Mouse (Mus musculus) midbrain, embryonic 14.5 days (tissue): ENCODE data around the gene 4833439L19Rik. TPM values are rescaled to one million over a fixed set of nuclear protein-coding genes. Genes with fewer than 3 reads are reported as not detected.
"Not testable (repeated sequence)": the region's sequence is repeated elsewhere in the genome, so short reads cannot be mapped to it uniquely, and the experiment has no call there.

ENCODE experiments used
- ATAC-seq: fragments of 200-750 bp; cut with Nextera tagmentation; 2 replicates; pipeline ENCODE4 v1.8.0; 2017; ENCODE audit warnings: moderate number of reproducible peaks, moderate library complexity; ENCODE audit not compliant: low FRiP score, low TSS enrichment
- DNase-seq: peaks from one replicate; pipeline ENCODE4 v3.0.0-alpha.2; 2015
- H3K27ac ChIP-seq: fragments of 300-500 bp; sonication (generic); replicated peaks from 2 replicates; pipeline ENCODE4 v1.5.1; 2014; ENCODE audit warnings: mild to moderate bottlenecking, low read depth, low read length, moderate library complexity
- H3K27me3 ChIP-seq: fragments of 300-500 bp; sonication (generic); 2 replicates; pipeline ENCODE4 v1.6.1; 2014; ENCODE audit warnings: low read length, control low read depth, mixed read lengths; ENCODE audit not compliant: control insufficient read depth, insufficient read depth
- H3K36me3 ChIP-seq: fragments of 300-500 bp; sonication (generic); 2 replicates; pipeline ENCODE4 v1.6.1; 2014; ENCODE audit warnings: low read length, control low read depth; ENCODE audit not compliant: control insufficient read depth, insufficient read depth
- H3K4me1 ChIP-seq: fragments of 300-500 bp; sonication (generic); 2 replicates; pipeline ENCODE4 v1.6.1; 2014; ENCODE audit warnings: mild to moderate bottlenecking, antibody characterized with exemption, low read length, control low read depth; ENCODE audit not compliant: control insufficient read depth, insufficient read depth
- H3K4me2 ChIP-seq: fragments of 300-500 bp; sonication (generic); 2 replicates; pipeline ENCODE4 v1.6.1; 2014; ENCODE audit warnings: mild to moderate bottlenecking, low read length, moderate library complexity
- H3K4me3 ChIP-seq: fragments of 300-500 bp; sonication (generic); replicated peaks from 2 replicates; pipeline ENCODE4 v1.5.1; 2014; ENCODE audit warnings: low read depth, low read length
- H3K9ac ChIP-seq: fragments of 300-500 bp; sonication (generic); replicated peaks from 2 replicates; pipeline ENCODE4 v1.6.1; 2014; ENCODE audit warnings: mild to moderate bottlenecking, low read length, moderate library complexity
- H3K9me3 ChIP-seq: fragments of 300-500 bp; sonication (generic); 2 replicates; pipeline ENCODE4 v1.6.1; 2016; ENCODE audit warnings: low read length, control low read depth, mixed read lengths; ENCODE audit not compliant: control insufficient read depth
- WGBS: fragments of 180-500 bp; shearing (Covaris S2); extraction: QIAGEN DNeasy Blood & Tissue Kit; methylation state at CpG from one replicate; pipeline ENCODE4 v1.1.7; 2014; 5-methylcytosine and 5-hydroxymethylcytosine counted together
- polyA plus RNA-seq: library from polyadenylated mRNA; unstranded; fragments of >200 nt; fragmentation: Nextera tagmentation; extraction: Ambion mirVana; gene quantifications from 2 replicates; pipeline ENCODE4 v1.2.1, GENCODE M21; 2014

4833439L19Rik gene
- 240 and 277 TPM in 2 replicates for polyA plus RNA-seq

DNA sequence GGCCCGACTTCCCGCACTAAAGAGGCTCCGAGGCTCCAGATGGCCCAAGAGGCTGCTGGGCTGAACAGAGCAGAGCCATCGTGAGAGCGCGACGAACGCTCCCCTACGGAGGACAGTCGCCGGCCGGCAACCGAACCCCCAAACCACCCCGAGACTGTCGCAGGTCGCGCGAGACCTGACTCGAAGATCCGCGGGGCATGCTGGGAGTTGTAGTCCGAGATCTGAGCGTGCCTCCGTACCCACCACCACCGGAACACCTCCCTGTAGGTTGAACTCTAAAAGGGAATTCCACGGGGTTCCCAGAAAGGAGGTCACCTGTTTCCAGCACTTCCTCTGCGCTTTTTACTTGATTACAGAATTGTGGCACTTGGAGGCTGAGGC, at the start of gene 4833439L19Rik:
4833439L19Rik (minus strand) TSS at position 235 of the 381 bp plus-strand sequence.
- peak; percentile 99 for DNase-seq
- Histone ChIP-seq H3K4me3 (peak within 1 kb of the TSS; percentile 95), H3K27ac (peak within 1 kb of the TSS; percentile 86), H3K9ac (peak within 1 kb of the TSS; percentile 98), H3K9me3 (no peaks in the 10 kb centered on the region), H3K4me1 (0 out of 2 replicates have a peak, but pooled peaks cover 8% of the 10 kb centered on the region), H3K36me3 (peaks cover 29% of the 10 kb centered on the region), H3K4me2 (peak within 1 kb of the TSS; percentile 88), H3K27me3 (no peaks in the 10 kb centered on the region)
- peak; percentile 97 for ATAC-seq
- WGBS, result under 1% methylated on average over 27 of the region's 27 CpGs

DNA sequence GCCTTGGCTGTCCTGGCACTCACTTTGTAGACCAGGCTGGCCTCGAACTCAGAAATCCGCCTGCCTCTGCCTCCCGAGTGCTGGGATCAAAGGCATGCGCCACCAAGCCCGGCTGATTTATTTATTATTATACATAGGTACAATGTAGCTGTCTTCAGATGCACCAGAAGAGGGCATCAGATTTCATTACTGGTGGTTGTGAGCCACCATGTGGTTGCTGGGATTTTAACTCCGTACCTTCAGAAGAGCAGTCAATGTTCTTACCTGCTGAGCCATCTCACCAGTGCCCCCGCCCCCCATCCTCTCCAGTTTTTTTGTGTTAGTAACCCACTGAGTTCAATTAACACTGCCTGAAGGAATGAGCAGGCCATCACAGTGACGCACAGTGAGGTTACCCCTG, 47.9 kb upstream of the 4833439L19Rik start:
- not testable (repeated sequence) for H3K9me3 ChIP-seq, H3K36me3 ChIP-seq, H3K27me3 ChIP-seq, H3K4me2 ChIP-seq, H3K27ac ChIP-seq, H3K4me3 ChIP-seq, H3K9ac ChIP-seq, ATAC-seq, DNase-seq
- H3K4me1 ChIP-seq, result peaks cover 19% of the 10 kb centered on the region
- 87% methylated on average over 8 of the region's 8 CpGs for WGBS

DNA sequence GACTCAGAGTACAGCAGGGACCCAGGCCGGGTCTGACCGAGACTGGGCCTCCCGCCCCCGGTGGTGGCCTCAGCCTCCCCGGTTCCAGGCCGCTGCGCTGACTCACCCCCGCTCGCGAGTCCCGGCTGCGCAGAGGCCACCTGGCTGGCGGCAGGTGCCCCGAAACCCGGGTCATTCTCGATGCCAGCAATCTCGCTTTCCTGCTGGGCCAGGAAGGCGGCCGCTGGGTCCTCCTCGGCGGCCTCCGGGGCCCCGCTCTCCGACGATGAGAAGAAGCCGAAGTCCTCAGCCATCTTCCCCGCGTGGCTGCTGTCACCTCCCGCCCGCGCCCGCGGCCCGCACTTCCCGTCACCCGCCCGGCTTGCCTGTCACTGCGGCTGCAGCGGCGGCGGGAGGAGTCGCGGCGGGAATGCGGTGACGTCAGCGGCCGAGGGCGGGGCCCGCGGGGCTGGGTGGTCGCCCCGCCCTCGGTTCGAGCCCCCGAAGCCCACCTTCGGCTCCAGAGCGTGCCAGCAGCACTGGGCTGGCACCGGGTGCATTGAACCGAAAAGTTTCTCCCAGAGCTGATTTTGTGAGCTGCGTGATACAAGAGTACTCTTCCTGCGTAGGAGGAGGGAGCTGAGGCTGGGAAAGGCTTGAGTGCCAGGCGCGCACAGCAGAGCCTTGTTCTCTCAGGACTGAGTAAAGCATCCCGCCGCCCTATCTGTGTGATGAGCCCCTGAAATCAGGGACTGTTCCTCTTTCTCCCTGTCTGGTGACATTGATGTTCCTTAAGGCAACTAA, 45.9 kb upstream of the 4833439L19Rik start, which contains the start of gene Cltb:
Cltb (minus strand) TSS at position 373 of the 783 bp plus-strand sequence.
- Histone ChIP-seq H3K27me3 (no peaks in the 10 kb centered on the region), H3K9ac (peak within 1 kb of the TSS; percentile 82), H3K4me3 (peak within 1 kb of the TSS; percentile 64), H3K4me2 (peak within 1 kb of the TSS; percentile 85), H3K36me3 (no peaks in the 10 kb centered on the region; the same call in 1 of the 2 replicates), H3K9me3 (no peaks in the 10 kb centered on the region), H3K4me1 (peaks cover 19% of the 10 kb centered on the region), H3K27ac (peak within 1 kb of the TSS; percentile 72)
- DNase-seq, result peak; percentile 93
- peak; percentile 81 for ATAC-seq
- 1% methylated on average over 66 of the region's 66 CpGs for WGBS

DNA sequence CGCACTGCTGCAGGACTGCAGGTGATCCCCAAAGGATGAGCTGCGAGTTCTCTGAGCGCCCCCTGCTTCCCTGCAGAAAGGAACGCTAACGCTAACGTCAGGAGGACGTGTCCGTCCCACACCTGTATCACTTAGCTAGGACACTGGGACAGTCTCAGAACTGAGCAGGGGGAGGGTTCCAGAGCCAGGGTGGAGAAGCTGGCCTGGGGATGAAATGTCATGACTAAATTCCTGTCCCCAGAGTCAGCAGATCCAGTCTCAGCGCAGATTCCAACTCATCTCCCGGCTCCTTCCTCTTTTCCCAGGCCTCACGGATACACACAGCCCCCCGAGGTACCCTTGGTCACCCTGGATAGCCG, 45.4 kb upstream of the 4833439L19Rik start:
- H3K4me3 ChIP-seq, result peak overlapping the region; percentile 64
- DNase-seq (peak; percentile 45), ATAC-seq (no peak)
- H3K9ac ChIP-seq, result peak overlapping the region; percentile 82
- WGBS, result 10% methylated on average over 13 of the region's 13 CpGs
- H3K9me3 ChIP-seq, result no peaks in the 10 kb centered on the region
- peak overlapping the region; percentile 72 for H3K27ac ChIP-seq
- peaks cover 19% of the 10 kb centered on the region for H3K4me1 ChIP-seq
- peaks cover 4% of the 10 kb centered on the region for H3K36me3 ChIP-seq
- no peaks in the 10 kb centered on the region for H3K27me3 ChIP-seq
- peak overlapping the region; percentile 85 for H3K4me2 ChIP-seq

DNA sequence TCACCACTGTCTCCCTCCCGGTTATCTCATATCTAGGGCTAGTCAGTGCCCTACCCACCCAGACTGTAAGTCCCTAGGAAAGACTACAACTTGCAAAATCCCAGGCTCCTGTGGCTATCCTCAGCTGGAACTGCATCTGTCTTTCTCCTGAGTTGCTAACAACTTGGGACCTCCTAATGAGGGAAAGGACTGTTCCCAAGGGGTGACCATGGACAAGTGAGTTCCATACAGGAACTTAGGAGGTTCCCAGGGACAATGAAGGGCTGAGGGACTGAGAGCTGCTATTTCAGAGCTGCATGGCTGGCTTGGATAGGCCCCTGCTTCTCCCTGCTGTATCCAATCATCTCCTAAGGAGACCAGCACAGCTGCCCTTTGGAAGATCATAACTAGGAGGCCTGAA, 44.1 kb upstream of the 4833439L19Rik start:
- H3K4me1 ChIP-seq, result peaks cover 19% of the 10 kb centered on the region
- no peak overlapping the region for H3K27ac ChIP-seq
- H3K4me3 ChIP-seq, result no peak overlapping the region; the same call in 1 of the 2 replicates
- H3K27me3 ChIP-seq, result no peaks in the 10 kb centered on the region
- H3K9me3 ChIP-seq, result no peaks in the 10 kb centered on the region
- WGBS, result 14% methylated on average over 1 of the region's 1 CpGs
- ATAC-seq (no peak), DNase-seq (no peak)
- H3K36me3 ChIP-seq, result peaks cover 8% of the 10 kb centered on the region
- H3K4me2 ChIP-seq, result peak overlapping the region; percentile 85
- H3K9ac ChIP-seq, result no peak overlapping the region; the same call in 1 of the 2 replicates

DNA sequence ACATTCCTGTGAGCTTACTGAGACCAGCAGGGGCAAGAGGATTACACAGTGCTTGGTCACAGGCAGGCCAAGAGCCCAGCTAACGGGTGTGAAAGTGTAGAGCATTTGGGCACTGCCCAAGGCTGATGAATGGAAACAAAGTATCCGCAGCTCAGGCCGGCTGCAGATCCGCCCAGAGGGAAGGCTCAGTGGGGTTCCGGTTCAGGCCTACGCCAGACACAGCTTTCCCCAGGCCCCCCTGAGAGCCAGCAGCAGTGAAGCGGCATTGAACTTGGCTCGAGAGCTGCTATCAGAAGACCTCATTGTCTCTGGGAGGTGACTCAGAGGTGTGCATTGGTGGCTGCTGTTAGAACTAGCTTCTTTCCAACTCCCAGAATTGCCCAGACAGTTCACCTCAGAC, 43.4 kb upstream of the 4833439L19Rik start:
- Histone ChIP-seq H3K27ac (peak overlapping the region; percentile 6; the same call in 1 of the 2 replicates), H3K4me2 (peak overlapping the region; percentile 85)
- peak; percentile 50 for DNase-seq

DNA sequence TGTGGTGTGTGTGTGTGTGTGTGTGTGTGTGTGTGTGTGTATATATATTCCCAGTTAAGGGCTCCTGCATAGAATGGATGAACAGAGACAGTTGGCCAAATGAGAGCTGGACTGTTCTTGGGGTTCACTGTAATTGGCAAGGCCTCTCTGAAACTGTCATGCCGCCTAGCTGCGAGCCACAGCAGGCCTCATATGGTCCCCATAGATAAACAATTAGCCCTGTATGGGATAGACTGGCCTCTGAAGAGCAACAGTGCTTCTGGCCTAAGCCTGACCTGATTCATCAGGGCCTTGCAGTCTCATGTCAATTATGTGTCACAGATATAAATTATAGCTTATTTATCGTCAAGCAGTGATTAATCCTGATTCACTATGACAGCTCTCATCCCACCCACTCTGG, 42.8 kb upstream of the 4833439L19Rik start:
- no peak for ATAC-seq
- Histone ChIP-seq H3K27ac (no peak overlapping the region), H3K9me3 (no peaks in the 10 kb centered on the region), H3K36me3 (peaks cover 10% of the 10 kb centered on the region), H3K4me2 (peak overlapping the region; percentile 85; the same call in 1 of the 2 replicates), H3K4me3 (no peak overlapping the region), H3K9ac (no peak overlapping the region; the same call in 1 of the 2 replicates), H3K27me3 (no peaks in the 10 kb centered on the region), H3K4me1 (peaks cover 19% of the 10 kb centered on the region)
- DNase-seq, result no peak
- WGBS, result 75% methylated on average over 3 of the region's 3 CpGs

More for the DNA sequence above, 43.4 kb upstream of the 4833439L19Rik start:
- peak overlapping the region; percentile 43 for H3K9ac ChIP-seq
- H3K9me3 ChIP-seq, result no peaks in the 10 kb centered on the region
- peaks cover 10% of the 10 kb centered on the region for H3K36me3 ChIP-seq
- H3K27me3 ChIP-seq, result no peaks in the 10 kb centered on the region
- ATAC-seq, result no peak
- H3K4me3 ChIP-seq, result peak overlapping the region; percentile 12; the same call in 1 of the 2 replicates
- H3K4me1 ChIP-seq, result peaks cover 19% of the 10 kb centered on the region
- 4% methylated on average over 8 of the region's 8 CpGs for WGBS

DNA sequence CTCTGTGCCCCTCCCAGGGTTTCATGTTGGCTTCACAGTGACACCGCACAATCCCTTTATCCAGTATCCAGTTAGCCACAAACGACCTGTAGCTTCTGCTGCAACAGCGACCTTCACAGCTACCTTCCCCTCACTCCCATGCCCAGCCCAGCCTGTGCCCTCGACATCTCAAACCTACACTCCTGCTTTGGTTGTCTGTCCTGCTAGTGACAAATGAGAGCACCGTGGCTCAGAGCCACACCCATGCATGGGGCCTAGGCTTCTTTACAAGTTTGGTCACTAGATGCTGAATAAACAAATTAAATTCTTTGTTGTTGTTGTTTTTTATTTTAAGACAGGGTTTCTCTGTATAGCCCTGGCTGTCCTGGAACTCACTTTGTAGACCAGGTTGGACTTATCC, 42.0 kb upstream of the 4833439L19Rik start:
- DNase-seq (no peak), ATAC-seq (no peak)
- Histone ChIP-seq H3K36me3 (peaks cover 10% of the 10 kb centered on the region), H3K4me2 (no peak overlapping the region), H3K4me3 (no peak overlapping the region), H3K27ac (no peak overlapping the region), H3K4me1 (peaks cover 19% of the 10 kb centered on the region), H3K27me3 (no peaks in the 10 kb centered on the region), H3K9me3 (no peaks in the 10 kb centered on the region), H3K9ac (no peak overlapping the region)
- WGBS, result 80% methylated on average over 5 of the region's 5 CpGs
